Mouse (Mus musculus) midbrain, embryonic 16.5 days (tissue): ENCODE results near the gene Snrk. TPM values are rescaled to one million over a fixed set of nuclear protein-coding genes. Genes with fewer than 3 reads are reported as not detected.

ENCODE experiments used
- ATAC-seq: fragments of 200-750 bp; cut with Nextera tagmentation; 2 replicates; pipeline ENCODE4 v1.8.0; 2017; ENCODE audit warnings: moderate TSS enrichment
- H3K27ac ChIP-seq: fragments of 300-500 bp; sonication (generic); 2 replicates; pipeline ENCODE4 v1.5.1; 2014; ENCODE audit warnings: mild to moderate bottlenecking, low read length, mixed read lengths
- H3K27me3 ChIP-seq: fragments of 300-500 bp; sonication (generic); 2 replicates; pipeline ENCODE4 v1.6.1; 2014; ENCODE audit warnings: low read depth, low read length, mixed read lengths; ENCODE audit not compliant: control insufficient read depth, insufficient read depth
- H3K36me3 ChIP-seq: fragments of 300-500 bp; sonication (generic); 2 replicates; pipeline ENCODE4 v1.6.1; 2014; ENCODE audit warnings: mild to moderate bottlenecking, low read length, moderate library complexity, mixed read lengths; ENCODE audit not compliant: control insufficient read depth, insufficient read depth
- H3K4me1 ChIP-seq: fragments of 300-500 bp; sonication (generic); 2 replicates; pipeline ENCODE4 v1.6.1; 2014; ENCODE audit warnings: mild to moderate bottlenecking, low read length, mixed read lengths; ENCODE audit not compliant: control insufficient read depth, insufficient read depth
- H3K4me2 ChIP-seq: fragments of 300-500 bp; sonication (generic); 2 replicates; pipeline ENCODE4 v1.6.1; 2014; ENCODE audit warnings: mild to moderate bottlenecking, low read length, mixed read lengths
- H3K4me3 ChIP-seq: fragments of 300-500 bp; sonication (generic); 2 replicates; pipeline ENCODE4 v1.5.1; 2014; ENCODE audit warnings: low read depth, mild to moderate bottlenecking, low read length, moderate library complexity, mixed read lengths
- H3K9ac ChIP-seq: fragments of 300-500 bp; sonication (generic); 2 replicates; pipeline ENCODE4 v1.6.1; 2014; ENCODE audit warnings: low read depth, low read length, mixed read lengths
- H3K9me3 ChIP-seq: fragments of 300-500 bp; sonication (generic); replicated peaks from 2 replicates; pipeline ENCODE4 v1.6.1; 2014; ENCODE audit warnings: mild to moderate bottlenecking, low read length, mixed read lengths; ENCODE audit not compliant: control insufficient read depth, poor library complexity, severe bottlenecking
- WGBS: fragments of 180-500 bp; shearing (Covaris S2); extraction: QIAGEN DNeasy Blood & Tissue Kit; methylation state at CpG from one replicate; pipeline ENCODE4 v1.1.7; 2014; 5-methylcytosine and 5-hydroxymethylcytosine counted together
- polyA plus RNA-seq: library from polyadenylated mRNA; unstranded; fragments of >200 nt; fragmentation: Nextera tagmentation; extraction: Ambion mirVana; gene quantifications from 2 replicates; pipeline ENCODE4 v1.2.1, GENCODE M21; 2015

Snrk gene
- polyA plus RNA-seq, 1 experiment from 2014 or later, result 95.4 TPM

DNA sequence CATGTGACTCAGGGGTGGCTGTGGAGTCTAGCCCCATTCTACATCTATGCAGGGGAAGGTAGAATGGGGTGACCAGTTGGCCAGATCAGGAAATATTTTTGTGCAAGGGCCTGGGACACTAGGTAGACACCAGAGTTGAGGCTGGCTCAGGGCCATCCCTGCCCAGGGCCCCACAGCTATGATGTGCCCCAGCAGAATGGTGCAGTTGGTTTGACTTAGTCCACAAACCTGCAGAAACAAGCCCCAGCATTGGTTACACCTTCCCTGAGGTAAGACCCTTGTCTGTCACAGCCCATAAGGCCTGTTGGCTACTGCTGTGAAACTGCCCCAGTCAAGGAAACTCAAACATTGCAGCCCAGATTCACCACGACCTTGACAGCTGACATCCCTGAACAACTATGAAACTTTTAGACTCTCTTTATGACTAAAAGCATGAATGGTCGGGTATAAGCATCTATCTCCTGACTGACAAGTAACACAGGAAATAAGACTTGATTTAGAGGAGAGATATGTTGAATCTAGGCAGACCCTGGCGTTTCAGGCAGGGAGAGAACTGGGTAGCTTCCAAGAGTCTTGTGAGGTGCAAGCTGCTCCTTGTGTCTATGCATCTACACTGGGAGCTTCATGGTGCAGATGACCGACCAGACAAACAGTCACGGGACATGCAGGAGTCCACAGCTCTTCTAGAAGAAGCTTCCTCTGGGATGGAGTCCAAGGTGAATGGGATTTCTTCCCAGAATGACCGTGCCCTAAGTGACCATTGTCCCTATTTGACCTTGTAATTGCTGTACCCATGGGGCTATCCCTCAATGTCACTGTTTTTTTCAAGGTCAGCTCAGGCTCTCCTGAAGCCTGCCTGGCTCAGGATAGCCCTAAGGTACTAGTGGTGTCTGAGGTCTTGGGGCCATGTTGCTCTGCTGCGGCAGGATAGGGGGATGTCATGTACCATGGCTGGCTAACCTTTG, 60.5 kb downstream of the Snrk start:
- Histone ChIP-seq H3K9ac (no peak overlapping the region), H3K27ac (no peak overlapping the region), H3K4me2 (no peak overlapping the region), H3K27me3 (no peaks in the 10 kb centered on the region), H3K9me3 (no peaks in the 10 kb centered on the region), H3K4me1 (no peaks in the 10 kb centered on the region), H3K36me3 (peaks cover 7% of the 10 kb centered on the region), H3K4me3 (no peak overlapping the region)
- ATAC-seq, result no peak
- 89% methylated on average over 7 of the region's 7 CpGs for WGBS

DNA sequence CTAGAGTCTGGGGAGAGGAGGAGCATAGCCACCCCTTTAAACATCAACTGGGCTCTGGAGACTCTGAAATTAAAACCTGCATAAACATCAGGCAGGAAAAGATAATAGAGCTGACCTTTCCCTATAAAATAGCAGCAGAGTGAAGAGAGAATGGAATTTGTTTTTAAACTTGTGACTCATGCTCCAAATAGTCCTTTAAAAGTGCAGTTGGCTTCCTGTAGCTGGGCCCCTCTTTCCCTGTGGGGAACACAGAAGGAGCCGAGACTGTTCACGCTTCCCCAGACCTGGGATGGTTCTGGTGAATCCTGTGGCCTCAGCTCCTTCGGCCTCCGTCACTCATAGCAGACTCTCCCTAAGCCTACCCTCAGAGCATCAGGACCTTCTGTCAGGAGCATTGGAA, 61.4 kb downstream of the Snrk start:
- H3K4me3 ChIP-seq, result no peak overlapping the region
- H3K9ac ChIP-seq, result no peak overlapping the region
- H3K4me2 ChIP-seq, result no peak overlapping the region
- no peaks in the 10 kb centered on the region for H3K9me3 ChIP-seq
- H3K4me1 ChIP-seq, result no peaks in the 10 kb centered on the region
- H3K27ac ChIP-seq, result no peak overlapping the region
- no peaks in the 10 kb centered on the region for H3K27me3 ChIP-seq
- WGBS, result 78% methylated on average over 4 of the region's 4 CpGs
- H3K36me3 ChIP-seq, result peaks cover 3% of the 10 kb centered on the region
- ATAC-seq, result no peak

DNA sequence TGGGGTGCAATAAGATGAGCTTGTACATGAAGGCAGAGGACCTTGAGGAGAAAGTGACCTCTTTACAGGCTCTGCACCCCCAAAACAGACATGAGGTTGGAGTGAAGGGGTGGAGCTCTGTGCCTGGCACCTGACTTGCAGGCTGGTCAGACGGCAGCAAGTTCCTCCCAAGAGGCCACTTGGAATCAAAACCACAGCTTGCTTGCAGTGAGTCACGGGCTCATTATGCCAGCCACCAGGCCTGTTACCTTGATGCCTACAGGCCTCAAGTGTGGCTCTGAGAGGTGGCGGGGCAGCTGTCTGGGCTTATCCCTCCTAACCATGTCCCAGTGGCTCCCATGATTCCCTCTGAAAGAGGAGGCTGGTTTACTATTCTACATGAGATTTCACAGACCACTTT, 63.0 kb downstream of the Snrk start:
- Histone ChIP-seq H3K4me1 (no peaks in the 10 kb centered on the region), H3K36me3 (no peaks in the 10 kb centered on the region; the same call in 1 of the 2 replicates), H3K4me2 (no peak overlapping the region), H3K9ac (no peak overlapping the region), H3K4me3 (no peak overlapping the region), H3K27ac (no peak overlapping the region), H3K27me3 (no peaks in the 10 kb centered on the region), H3K9me3 (no peaks in the 10 kb centered on the region)
- ATAC-seq, result no peak
- WGBS, result 73% methylated on average over 3 of the region's 3 CpGs

DNA sequence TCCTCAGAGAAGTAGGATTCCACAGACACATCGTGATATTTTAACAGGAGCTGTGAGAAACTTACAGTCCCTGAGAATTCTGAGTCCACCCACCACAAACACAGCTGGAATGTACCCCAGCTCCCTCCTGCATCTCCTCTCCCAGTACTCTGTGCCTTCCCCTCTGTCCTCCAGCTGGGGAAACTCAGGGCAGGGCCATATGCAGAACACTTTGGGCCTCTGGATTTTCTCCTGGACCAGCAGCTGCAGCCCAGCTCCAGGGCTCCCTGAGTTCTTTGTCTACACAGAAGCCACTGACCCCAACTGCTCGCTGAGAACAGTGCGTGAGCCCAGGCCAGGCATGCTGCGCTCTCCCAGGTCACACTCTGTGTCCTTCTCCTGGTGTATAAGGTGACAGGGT, 66.0 kb downstream of the Snrk start:
- Histone ChIP-seq H3K27ac (no peak overlapping the region), H3K4me2 (no peak overlapping the region), H3K9ac (no peak overlapping the region), H3K36me3 (no peaks in the 10 kb centered on the region), H3K27me3 (no peaks in the 10 kb centered on the region), H3K4me1 (no peaks in the 10 kb centered on the region), H3K4me3 (no peak overlapping the region), H3K9me3 (no peaks in the 10 kb centered on the region)
- no peak for ATAC-seq
- WGBS, result 78% methylated on average over 4 of the region's 4 CpGs

DNA sequence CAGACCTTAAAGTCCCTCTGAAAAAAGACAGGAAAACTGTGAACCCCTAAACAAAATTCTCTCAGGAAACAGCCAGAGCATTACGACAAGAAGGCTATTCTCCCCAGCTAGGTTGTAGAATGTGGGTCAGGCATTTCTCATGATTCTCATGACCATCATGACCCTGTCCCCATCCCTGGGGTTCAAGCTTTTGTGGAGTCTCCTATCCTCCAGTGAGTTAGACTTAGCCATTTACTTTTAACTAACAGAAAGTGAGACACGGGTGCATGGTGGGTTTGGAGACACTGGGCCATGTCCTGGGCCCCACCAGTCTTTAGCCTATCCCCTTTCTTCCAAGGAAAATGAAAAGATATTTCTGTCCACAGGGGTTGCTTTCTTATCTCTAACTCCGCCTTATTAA, 67.3 kb downstream of the Snrk start:
- Histone ChIP-seq H3K4me3 (no peak overlapping the region), H3K36me3 (no peaks in the 10 kb centered on the region), H3K27ac (no peak overlapping the region), H3K4me2 (no peak overlapping the region), H3K4me1 (no peaks in the 10 kb centered on the region), H3K9ac (no peak overlapping the region), H3K27me3 (no peaks in the 10 kb centered on the region), H3K9me3 (no peaks in the 10 kb centered on the region)
- WGBS, result 83% methylated on average over 3 of the region's 3 CpGs
- no peak for ATAC-seq

DNA sequence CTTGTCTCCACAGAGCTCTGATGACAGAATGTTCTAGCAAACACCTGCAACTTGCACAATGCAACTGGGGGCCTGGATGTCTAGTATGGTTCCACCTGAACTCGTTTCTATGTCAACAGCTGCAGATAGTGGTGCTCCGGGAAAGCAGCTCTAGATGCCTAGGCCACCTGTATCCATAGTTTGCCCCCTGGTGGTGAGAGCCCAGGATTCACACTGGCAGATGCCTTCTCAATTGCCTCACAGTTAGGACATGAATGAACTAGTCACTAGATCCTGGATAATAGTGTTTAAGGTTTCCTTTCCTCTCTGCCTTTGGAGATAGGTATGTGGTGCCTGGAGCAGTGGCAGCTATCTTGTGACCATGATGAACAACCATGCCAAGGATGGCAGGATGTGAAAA, 68.0 kb downstream of the Snrk start:
- Histone ChIP-seq H3K4me2 (no peak overlapping the region), H3K27me3 (no peaks in the 10 kb centered on the region), H3K27ac (no peak overlapping the region), H3K4me3 (no peak overlapping the region), H3K36me3 (no peaks in the 10 kb centered on the region), H3K9ac (no peak overlapping the region), H3K4me1 (no peaks in the 10 kb centered on the region), H3K9me3 (no peaks in the 10 kb centered on the region)
- 22% methylated on average over 2 of the region's 2 CpGs for WGBS
- no peak for ATAC-seq

DNA sequence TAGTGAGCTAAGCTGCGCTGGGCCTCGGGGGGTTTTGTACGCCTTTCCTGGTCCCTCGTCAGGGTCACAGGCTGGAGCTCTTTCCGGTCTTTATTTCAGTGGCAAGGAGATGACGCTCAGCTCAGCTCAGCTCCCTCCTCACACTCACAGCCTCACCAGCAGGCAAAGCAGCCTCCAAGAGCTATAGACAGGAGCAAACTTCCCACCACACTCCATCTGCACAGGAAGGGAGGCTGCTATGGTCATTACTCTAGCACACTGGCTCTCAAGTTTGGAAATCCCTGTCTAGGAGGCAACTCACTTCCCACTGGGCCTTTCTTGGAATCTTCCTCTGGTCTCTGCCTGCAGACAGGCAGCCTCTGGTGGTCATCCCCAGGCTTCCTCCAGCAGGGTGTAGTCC, 68.9 kb downstream of the Snrk start:
- Histone ChIP-seq H3K4me3 (no peak overlapping the region), H3K27me3 (no peaks in the 10 kb centered on the region), H3K4me1 (no peaks in the 10 kb centered on the region), H3K36me3 (no peaks in the 10 kb centered on the region), H3K9ac (no peak overlapping the region), H3K9me3 (no peaks in the 10 kb centered on the region), H3K27ac (no peak overlapping the region), H3K4me2 (no peak overlapping the region)
- WGBS, result 82% methylated on average over 6 of the region's 6 CpGs
- ATAC-seq, result no peak

DNA sequence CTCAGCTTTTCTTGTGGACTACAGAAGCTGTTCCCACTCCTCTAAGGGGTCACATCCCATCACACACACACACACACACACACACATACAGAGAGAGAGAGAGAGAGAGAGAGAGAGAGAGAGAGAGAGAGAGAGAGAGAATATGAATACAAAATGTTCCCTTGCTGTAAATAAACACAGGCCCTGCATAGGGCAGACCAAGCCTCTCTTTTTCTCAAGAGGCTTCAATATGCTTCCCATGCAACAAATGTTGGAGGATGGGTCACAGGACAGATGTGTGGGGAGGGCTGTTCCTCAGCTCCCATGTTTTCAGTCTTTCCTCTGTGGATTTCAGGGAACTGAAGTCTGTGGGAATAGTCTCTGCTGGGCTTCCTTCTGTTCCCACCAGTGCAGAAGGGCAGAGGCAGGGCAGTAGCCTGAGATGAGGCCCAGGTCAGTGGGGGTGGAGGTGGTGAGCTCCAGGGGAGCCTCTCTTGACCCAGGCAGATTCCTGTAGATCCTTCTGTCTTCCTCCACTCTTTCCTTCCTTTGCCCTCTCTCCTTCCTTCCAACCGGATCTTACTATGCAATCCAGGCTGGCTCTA, 69.7 kb downstream of the Snrk start:
- H3K4me2 ChIP-seq, result no peak overlapping the region
- 92% methylated on average over 1 of the region's 1 CpGs for WGBS
- no peaks in the 10 kb centered on the region for H3K9me3 ChIP-seq
- no peak overlapping the region for H3K9ac ChIP-seq
- no peaks in the 10 kb centered on the region for H3K36me3 ChIP-seq
- H3K27ac ChIP-seq, result no peak overlapping the region
- no peak overlapping the region for H3K4me3 ChIP-seq
- no peak for ATAC-seq
- H3K27me3 ChIP-seq, result no peaks in the 10 kb centered on the region
- H3K4me1 ChIP-seq, result no peaks in the 10 kb centered on the region

DNA sequence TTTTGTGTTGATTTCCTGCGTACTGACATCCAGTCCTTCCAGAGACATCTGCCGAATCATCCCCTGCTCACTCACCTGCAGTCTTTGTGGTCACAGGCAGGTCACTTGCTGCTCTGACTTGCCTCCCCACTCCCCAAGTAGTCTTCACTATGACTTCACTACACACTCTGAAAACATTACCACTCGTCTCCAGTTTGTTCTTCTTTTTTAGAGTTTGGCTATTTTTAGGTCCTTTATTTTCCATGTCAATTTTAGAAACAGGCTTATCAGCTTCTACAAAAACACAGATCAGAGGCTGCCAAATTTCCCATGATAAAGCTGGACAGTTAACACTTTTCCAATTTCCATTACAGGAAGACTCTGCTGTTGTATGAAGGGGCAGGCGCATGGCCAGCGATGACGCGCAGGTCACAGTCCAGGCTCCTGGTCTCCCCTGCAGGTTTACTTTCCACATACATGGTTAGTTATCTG, 70.4 kb downstream of the Snrk start:
- Histone ChIP-seq H3K27me3 (no peaks in the 10 kb centered on the region), H3K27ac (no peak overlapping the region), H3K9me3 (no peaks in the 10 kb centered on the region), H3K4me1 (no peaks in the 10 kb centered on the region), H3K4me3 (no peak overlapping the region), H3K36me3 (no peaks in the 10 kb centered on the region), H3K9ac (no peak overlapping the region), H3K4me2 (no peak overlapping the region)
- 93% methylated on average over 7 of the region's 7 CpGs for WGBS
- ATAC-seq, result no peak
